Mouse (Mus musculus) adrenal gland (tissue): ENCODE results near the gene Plcb3.

Experiments
- intact Hi-C: fragments of 180-260 bp; cut with DNase I; formaldehyde crosslinking; loops from one replicate; pipeline ENCODE4 v1.15.1; 2025

Plcb3 gene

DNA sequence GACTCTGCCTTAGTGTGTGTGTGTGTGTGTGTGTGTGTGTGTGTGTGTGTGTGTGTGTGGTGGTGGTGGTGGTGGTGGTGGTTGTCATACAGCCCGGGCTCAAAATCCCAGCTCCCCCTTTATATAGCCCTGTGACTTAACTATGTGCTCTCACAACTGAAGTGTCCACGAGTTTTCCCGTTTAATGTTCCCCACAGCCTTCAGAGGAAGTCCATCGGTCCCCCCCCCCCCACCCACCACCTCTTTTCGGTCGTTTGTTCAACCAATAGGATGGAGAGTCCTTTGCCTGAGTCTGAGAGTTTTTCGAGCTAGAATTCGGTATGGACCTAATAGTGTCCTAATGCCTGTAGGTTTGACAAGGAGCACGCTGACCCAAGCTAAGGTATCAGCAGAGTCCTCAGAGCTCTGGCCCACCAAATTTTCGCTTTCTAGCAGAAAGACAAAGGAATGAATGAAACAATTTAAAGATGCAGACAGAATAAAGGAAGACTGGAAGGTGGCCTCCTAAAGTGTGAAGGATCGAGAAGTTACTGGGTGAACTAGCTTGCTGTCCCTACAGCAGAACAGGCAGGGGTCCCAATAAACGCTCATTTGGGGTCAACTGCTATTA is 2.6 kb downstream of the Plcb3 start:
- intact Hi-C loops: loop anchor here (5.0 kb wide), 1 partner anchor 46 kb away; the partner anchor contains the start of gene Catsperz

DNA sequence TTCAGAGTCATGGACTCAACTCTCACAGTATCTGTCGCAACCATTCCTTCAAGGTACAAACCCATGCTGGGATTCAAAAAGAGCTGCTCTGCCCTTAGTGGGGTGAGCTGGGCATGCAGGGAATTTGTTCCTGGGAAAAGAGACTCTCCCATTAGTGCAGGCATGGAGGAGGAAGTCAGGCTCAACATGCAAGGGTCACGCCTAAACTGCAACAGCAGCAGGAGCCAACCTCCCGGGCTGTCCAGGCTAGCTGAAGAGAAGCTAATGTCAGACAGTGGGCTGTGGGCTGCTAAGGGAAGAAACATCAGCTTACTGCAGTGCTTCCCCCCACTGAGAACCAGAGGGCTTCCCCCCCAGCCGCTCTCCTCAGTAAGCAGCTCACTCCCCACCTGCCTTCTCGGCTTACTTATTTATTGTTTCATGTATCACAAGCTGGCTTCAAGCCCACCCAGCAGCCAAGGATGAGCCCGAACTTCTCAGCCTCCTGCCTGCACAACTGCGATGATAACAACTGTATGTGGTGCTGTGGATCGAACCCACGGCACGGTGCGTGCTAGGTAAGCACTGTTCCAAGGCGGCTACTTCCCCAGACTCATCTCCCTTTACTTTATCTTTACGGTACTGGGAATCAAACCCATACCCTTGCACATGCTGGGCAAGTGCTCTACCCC is 3.9 kb downstream of the Plcb3 start:
- intact Hi-C loops: loop anchor here (5.0 kb wide), 1 partner anchor 45 kb away; the partner anchor contains the start of gene Catsperz

DNA sequence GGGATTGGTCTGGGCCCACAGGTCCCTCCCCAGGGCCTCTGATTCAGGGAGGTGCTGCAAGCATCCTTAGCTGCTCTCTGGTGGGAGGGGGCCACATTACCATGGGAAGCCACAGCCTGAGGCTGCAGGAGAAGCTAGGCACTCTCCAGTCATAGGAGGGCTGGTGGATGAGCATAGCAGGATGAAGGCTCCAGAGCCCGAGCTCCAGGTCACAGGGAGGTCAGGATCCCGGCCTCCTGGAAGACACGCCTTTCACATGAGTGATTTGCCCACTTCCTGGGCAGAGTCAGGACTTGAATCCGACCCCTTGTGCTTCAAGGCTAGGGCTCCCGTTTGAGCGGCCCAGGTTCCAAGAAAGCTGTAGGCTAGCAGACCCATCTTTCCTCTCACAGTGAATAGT is 4.6 kb downstream of the Plcb3 start:
- intact Hi-C loops: loop anchor here (5.0 kb wide), 1 partner anchor 44 kb away; the partner anchor contains the start of gene Catsperz

DNA sequence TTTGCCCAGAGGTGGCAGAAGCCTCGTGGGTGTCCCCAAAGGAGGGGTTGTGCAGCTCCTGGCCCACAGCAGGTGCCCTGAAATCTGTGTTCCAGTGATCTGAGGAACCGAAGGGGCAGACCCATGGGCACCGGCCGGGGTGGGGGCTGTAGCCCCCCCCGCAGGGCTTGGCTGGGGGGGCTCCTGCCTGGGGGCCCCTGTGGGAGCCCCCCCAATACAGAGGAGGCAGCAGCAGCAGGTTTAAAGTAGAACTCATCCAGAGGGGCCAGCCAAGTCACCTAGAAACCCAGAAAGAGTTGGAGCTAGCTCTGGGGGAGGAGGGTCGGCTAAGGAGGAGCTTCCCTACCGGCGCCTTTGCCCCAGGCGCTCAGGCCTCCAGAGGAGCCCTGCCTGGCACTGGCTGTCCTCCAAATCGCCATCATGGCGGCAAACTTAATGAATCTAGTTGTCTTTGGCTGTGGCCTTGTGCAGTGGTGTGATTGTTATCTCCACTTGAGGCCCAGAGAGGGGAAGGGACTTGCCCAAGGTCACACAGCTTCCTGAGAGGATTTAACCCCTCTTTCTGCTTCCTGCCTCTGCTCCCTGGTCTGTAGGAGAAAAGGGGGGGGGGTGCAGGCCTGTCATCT is 5.7 kb downstream of the Plcb3 start:
- intact Hi-C loops: loop anchor here (5.0 kb wide), 1 partner anchor 43 kb away; the partner anchor contains the start of gene Catsperz

DNA sequence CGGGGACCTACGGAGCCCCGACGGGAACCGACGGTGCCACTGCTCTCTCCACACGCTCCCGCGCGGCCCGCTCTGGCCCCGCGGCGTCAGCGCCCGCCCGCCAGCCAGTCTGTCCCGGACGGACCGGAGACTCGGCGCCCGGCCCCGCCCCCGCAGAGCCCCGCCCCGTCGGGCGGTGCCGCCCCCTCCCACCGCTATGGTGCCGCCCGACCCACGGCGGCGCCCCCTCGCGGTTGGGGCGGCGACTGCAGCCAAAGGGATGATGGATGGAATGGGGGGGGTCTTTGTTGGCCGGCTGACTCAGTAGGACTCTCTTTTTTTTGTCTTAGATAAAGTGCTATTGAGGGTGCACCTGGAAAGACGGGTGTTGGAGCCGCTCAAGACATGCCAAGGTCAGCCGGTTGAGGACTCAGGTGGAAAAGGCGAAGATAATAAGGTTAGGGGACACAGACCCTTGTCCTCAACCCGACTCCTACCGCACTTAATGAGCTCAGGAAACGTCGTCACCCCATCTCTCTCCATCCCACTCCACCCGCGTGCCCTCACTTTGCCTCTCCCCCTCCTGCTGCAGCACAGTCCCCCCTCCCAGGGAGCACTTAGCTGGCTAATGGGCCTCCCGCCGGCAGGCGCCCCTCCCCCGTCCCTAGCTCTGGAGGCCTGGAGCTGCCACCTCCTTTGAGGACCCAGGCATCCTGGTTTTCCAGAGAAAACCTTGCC is 6.4 kb downstream of the Plcb3 start:
- intact Hi-C loops: loop anchor here (5.0 kb wide), 1 partner anchor 43 kb away; the partner anchor contains the start of gene Catsperz

DNA sequence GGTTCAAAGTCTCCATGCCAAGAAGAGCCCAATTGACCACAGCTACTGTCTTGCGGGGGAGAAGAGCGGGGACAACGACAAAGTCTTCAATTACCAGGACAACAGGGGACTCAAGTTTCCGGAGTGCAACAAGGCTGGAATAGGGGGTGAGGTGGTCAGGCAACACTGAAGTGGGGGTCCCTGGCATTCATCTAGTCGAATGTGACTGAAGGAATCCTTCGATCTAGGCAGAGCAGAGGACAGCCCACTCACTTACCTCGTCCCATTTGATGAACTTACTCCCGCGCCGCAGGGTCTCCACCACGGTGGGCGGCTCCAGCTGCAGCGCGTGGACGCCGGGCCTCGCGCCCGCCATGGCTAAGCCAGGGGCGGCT is 7.0 kb downstream of the Plcb3 start:
- intact Hi-C loops: no loop called here

DNA sequence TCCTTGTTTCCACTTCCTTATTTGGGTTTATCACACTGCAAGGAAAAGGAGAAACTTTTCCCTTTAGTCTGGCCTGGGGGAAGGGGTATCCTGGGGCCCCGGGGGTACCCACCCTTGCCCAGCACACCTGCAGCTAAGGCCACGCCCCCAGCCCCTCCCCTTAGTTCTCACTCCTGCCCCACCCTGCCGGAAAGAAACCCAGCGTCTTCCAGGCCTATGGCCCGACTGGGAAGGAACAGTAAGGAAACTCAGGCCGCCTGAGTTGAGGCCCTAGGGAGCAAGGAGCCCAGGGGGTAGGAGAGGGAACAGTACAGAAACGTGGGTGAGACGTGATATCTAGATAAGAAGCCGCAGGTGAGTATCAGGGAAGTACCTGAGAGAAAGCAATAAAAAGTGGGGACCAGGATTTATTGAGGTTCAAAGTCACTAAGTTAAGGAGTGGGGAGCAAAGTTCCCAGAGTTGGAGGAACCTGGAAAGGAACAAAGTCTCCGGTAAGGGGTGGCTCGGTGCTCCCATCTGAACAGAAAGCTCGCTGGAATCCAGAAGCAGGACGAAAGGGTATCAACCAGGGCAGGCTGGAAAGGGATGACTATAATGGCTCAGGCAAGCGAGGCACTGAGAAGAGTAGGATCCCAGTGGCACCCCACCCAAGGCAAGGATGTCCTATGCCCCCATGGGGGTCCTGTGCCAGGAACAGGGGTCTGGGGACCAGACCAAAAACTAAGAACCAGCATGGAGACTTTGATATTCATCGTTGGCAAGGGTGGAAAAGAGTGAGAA is 7.6 kb downstream of the Plcb3 start:
- intact Hi-C loops: no loop called here

DNA sequence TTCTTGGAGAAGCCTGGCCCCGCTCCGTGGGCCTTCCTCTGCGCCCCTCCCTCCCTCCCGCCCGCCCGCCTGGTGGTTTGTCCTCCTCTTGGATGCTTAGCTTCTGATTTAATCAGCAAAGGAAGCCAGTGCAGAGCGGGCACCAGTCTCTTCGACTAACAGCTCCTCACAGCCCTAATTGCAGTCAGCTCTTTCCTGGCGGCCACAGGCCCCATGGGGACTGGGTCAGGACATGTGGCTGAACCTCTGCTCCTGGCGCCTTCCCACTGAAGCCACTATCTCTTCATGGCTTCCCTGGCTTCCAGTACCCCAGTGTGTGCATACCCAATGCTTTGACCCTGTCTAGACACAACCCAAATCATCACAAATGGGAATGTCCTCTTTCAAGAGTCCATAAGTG is 19.8 kb downstream of the Plcb3 start:
- intact Hi-C loops: no loop called here

DNA sequence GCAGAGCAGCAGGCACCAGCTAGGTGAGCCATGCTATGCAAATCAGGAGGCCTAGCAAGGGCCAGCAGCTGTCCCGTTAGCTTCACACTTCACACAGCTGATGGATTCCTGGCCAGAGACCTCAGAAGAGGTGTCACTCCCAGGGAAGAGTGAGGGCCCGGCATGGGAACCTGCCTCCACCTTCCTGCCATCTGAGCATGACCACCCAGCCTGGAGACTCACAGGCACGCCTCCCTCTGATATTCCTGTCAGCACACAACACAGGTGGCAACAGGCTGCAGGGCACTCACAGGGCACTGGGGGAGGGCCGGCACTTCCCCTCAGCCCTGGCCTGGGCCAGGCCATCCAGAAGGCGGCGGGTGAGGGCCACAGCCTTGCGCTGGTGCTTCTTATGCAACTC is 20.8 kb downstream of the Plcb3 start:
- intact Hi-C loops: no loop called here

DNA sequence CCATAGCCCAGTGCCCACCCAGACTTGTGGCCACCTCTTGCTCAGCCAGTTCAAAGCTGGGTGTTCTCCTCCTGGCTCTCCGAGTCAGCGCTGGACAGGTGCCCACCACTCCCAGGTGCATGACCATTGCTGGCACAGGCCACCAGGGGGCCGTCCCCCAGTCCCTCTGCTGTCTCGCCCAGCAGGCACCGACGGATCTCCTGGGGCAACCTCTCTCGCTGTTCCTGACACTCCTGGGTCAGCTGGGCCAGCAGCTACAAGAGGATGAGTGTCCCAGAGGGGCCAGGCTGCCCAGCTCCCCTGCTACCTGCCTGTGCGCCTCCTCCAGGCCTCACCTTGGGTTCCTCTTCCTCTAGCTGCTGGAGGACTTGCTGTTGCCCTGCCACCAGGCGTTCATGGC is 22.2 kb downstream of the Plcb3 start:
- intact Hi-C loops: no loop called here

DNA sequence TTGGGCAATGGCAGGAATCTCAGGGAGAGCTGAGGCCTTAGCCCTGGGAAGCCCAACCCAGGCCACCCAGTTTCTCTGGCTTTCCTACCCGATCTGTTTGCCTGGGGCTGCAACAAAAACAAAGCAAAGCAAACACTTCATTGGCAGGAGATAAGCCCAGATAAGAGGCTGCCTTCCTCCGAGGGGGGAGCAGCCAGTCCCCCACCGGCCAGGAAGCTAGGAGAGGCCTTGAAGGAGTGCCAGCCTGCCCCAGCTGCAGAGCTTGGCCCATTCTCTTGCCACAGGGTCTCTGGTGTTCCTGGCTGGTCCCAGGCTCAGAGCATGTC is 23.6 kb downstream of the Plcb3 start:
- intact Hi-C loops: no loop called here

DNA sequence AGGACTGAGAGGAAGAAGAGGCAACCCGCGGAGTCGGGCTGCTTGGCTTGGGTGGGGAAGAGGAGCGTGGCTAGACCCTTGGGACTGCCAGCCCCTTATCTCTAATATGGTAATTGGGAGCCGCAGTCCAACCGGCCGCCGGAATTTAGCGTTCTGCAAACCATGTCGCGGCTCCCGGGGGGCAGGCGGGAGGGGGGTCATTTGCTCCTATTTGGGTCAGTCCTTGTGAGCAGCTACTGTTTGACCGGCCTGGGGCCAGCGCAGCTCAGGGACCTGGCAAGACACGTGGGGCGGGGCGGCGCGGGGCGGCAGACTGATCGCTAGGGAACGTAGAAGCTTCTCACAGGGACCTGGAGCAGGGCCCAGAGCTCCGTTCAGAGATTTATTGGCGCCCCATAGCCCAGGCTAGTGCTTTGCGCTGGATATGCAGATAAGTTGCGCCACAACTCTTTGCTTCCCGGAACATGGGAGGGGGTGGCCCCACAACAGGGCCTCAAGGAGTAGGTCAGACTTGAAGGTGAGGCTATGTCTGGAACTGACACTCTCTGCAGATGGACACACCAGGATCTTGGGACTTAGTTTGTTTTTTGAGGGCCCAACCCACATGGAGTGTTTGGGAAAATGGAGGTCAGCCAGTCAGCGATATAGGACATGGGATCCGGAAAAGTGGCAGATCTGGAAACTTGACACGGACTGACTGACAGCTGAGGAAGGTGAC is 24.1 kb downstream of the Plcb3 start:
- intact Hi-C loops: no loop called here

DNA sequence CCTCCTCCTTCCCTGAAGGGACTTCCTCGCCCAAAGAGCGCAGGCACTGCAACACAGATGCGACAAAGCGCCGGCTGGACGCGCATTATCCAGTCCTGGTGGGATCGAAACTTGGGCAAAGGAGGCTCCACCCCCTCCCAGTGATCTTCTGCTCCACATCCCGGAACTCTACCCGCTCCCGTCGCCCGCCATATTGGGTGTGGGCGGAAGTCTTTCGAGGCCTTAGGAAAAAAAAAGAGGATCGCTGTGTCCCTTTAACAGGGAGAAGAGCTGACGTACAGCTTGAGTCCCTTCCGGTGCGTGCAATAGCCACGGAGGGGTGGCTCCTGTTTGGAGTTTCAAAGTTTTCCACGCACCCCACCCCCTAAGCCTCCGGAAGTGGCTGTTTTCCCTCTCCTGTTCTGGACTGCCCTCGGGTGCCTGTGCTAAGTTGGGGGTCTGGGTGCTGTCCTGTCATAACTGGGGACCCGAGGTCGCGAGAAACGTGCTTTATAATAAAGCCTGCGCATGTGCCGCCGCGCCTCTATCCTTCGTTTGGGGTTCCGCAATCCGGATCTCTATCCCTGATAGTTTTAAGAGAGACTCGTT is 24.8 kb downstream of the Plcb3 start:
- intact Hi-C loops: no loop called here

DNA sequence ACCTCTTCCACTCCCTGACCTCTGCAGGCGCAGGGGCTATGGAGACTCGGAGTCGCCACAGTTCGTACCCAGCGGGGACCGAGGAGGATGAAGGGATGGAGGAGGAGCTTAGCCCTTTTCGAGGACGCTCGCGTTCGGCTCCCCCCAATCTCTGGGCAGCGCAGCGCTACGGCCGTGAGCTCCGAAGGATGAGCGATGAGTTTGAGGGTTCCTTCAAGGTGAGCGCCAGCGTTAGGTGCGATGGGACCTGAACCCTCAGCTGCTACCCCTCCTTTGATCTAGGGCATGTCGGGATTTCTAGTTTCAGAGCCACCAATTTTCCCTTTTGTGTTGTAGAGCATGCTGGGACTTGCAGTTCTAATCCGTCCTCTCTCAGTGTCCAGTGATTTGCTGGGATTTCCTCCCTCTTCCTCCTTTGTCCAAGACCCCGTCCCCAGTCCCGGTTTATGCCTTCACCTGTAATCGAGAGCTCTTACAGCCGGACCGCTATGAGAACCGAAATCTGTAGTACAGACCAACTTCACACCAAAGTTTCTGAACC is 25.6 kb downstream of the Plcb3 start:
- intact Hi-C loops: no loop called here

DNA sequence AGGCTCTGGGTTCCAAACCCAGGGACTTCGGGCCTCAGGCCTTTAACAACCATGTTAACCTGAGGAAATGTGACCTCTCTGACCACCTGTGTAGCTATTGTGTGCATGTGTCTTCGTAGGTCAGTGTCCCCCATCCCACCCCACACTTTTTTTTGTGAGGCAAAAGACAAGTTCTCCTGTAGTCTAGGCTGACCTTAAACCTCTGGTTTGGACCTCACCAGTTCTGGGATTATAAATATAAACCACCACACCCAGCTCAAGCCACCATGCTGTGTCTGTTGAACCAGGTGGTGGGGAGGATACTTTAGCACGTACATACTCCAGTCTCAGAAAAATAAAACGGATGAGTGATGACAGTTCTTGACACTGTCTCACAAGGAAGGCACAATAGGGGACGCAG is 26.3 kb downstream of the Plcb3 start:
- intact Hi-C loops: no loop called here

DNA sequence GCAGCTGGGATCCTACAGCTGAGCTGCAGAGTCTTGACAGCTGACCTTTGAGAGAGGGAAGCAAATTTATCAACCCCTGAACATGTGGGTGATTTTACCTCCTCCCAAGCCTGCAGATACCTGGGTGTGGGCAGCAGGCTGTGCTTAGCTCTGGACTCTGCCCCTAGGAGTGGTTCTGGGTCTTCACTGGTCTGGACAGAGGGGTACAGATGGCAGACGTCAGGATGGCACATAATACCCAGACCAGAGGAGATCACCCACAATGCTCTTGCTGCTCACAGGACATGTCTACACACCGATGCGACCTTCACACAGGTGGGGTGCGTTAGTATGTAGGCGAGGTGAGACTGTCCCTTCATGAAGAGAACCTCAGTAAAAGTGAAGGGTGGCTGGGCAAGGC is 26.7 kb downstream of the Plcb3 start:
- intact Hi-C loops: no loop called here

DNA sequence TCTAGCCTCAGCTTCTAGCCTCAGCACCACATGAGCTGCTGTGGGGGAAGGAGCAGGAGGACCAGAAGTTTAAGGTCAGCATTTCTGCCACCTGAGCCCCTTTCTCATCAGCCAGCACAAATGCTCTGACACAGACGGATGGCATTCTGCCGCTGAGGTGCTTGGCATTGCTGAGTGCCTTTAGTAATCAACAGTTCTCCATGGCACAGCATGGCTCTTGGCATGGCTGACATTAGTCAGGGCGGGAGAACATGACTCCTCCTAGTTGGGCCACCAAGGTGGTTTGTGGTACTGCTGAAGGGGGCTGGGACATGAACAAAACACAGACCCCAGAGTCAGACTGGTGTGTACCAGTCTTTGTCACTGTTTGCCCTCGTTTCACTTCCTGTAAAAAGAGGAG is 28.1 kb downstream of the Plcb3 start:
- intact Hi-C loops: no loop called here

DNA sequence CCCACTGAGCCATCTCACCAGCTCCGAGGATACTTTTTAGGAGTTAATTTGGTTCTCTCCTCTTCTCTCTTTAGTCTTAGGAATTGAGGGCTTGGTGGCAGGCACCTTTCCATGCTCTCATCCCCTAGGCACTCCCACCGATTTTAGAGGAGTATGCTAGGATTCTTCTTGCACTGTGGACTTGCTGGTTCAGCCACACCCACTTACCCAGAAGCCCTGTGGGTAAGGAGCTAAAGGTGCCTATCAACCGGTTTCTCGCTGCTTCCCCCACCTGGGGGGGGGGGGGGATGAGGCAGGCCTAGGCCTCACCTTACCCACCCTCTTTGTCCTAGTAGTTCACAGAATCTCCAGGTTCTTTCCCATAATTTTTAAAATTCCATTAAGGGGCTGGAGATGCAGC is 28.5 kb downstream of the Plcb3 start:
- intact Hi-C loops: no loop called here

DNA sequence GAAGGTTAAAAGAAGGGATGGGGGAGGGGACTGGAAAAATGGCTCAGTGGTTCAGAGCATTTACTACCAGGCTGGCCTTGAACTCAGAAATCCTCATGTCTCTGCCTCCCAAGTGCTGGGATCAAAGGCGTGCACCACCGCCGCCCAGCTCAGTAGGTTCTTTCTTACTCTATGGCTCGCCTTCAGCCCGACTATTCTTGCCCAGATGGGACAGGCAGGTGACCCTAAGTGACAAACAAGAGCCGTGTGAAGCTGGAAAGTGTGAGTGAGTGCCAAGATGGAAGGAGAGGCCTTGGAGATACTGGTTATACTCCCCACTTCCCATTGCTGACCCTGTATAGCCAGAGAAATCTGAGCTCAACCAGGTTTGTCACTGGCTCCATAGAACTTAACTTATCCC is 32.6 kb downstream of the Plcb3 start:
- intact Hi-C loops: loop anchor here (5.0 kb wide), 1 partner anchor 34 kb away; the partner anchor contains the start of gene Plcb3

DNA sequence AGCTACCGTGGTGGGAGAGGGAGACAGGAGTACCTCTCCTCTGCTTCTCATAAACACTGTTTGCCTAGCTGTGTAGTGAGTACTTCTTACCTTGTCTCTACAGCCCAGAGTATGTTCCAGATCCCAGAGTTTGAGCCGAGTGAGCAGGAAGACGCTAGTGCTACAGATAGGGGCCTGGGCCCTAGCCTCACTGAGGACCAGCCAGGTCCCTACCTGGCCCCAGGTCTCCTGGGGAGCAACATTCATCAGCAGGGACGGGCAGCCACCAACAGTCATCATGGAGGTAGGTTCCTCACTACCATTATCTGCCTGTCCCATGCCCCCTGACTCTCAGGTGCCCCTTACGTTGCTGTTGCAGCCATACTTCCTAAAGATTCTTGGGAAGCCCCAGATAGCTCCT is 33.5 kb downstream of the Plcb3 start:
- intact Hi-C loops: loop anchor here (5.0 kb wide), 1 partner anchor 35 kb away; the partner anchor contains the start of gene Plcb3
